Mouse (Mus musculus) heart, embryonic 12.5 days (tissue): Measurements from ENCODE around the gene Sec63. TPM values are rescaled to one million over a fixed set of nuclear protein-coding genes. Genes with fewer than 3 reads are reported as not detected.

Experiments used
- ATAC-seq: fragments of 200-750 bp; cut with Nextera tagmentation; 2 replicates; pipeline ENCODE4 v1.8.0; 2017; ENCODE audit warnings: moderate TSS enrichment, moderate library complexity; ENCODE audit not compliant: insufficient number of reproducible peaks, low FRiP score
- H3K27ac ChIP-seq: fragments of 300-500 bp; sonication (generic); 2 replicates; pipeline ENCODE4 v1.5.1; 2016; ENCODE audit warnings: mild to moderate bottlenecking, moderate library complexity; ENCODE audit not compliant: poor library complexity, severe bottlenecking
- H3K27me3 ChIP-seq: fragments of 300-500 bp; sonication (generic); replicated peaks from 2 replicates; pipeline ENCODE4 v1.6.1; 2016; ENCODE audit warnings: mild to moderate bottlenecking, moderate library complexity
- H3K36me3 ChIP-seq: fragments of 300-500 bp; sonication (generic); 2 replicates; pipeline ENCODE4 v1.6.1; 2016; ENCODE audit warnings: mild to moderate bottlenecking, moderate library complexity
- H3K4me1 ChIP-seq: fragments of 300-500 bp; sonication (generic); replicated peaks from 2 replicates; pipeline ENCODE4 v1.6.1; 2016; ENCODE audit warnings: mild to moderate bottlenecking
- H3K4me2 ChIP-seq: fragments of 300-500 bp; sonication (generic); 2 replicates; pipeline ENCODE4 v1.6.1; 2016; ENCODE audit warnings: mild to moderate bottlenecking, moderate library complexity
- H3K4me3 ChIP-seq: fragments of 300-500 bp; sonication (generic); 2 replicates; pipeline ENCODE4 v1.5.1; 2016; ENCODE audit warnings: mild to moderate bottlenecking
- H3K9ac ChIP-seq: fragments of 300-500 bp; sonication (generic); 2 replicates; pipeline ENCODE4 v1.6.1; 2016; ENCODE audit warnings: mild to moderate bottlenecking, moderate library complexity
- H3K9me3 ChIP-seq: fragments of 300-500 bp; sonication (generic); replicated peaks from 2 replicates; pipeline ENCODE4 v1.6.1; 2016; ENCODE audit warnings: mild to moderate bottlenecking, moderate library complexity
- WGBS: fragments of 180-500 bp; shearing (Covaris S2); methylation state at CpG from one replicate; pipeline ENCODE4 v1.1.7; 2016; 5-methylcytosine and 5-hydroxymethylcytosine counted together
- polyA plus RNA-seq: library from polyadenylated mRNA; unstranded; fragments of >200 nt; fragmentation: Nextera tagmentation; extraction: Ambion mirVana; gene quantifications from 2 replicates; pipeline ENCODE4 v1.2.1, GENCODE M21; 2016

The Sec63 gene
- polyA plus RNA-seq, 1 experiment from 2014 or later: 21.0 TPM

DNA sequence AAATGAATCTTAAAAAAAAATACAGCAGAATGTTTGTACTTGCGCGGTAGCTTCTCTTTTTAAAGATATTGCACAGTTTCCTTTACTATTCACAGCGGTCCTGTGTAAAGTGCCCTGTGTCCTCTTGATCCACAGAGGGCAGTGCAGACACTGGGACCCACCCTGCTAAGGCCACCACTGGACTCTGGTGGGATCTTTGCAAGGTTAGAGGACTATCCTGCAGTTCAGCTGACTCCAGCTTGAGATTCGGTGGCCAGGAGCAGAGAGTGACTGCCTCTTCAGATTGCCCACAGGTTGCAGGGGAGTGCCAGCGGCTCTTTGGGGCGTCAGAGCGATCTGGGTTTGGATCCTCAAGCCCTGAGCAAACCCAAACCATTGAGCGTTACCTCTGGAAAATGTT lies 967 bp upstream of the Sec63 start:
- Histone ChIP-seq H3K4me1 (peaks cover 18% of the 10 kb centered on the region), H3K9ac (no peak overlapping the region), H3K4me3 (no peak overlapping the region), H3K9me3 (no peaks in the 10 kb centered on the region), H3K27ac (no peak overlapping the region), H3K36me3 (no peaks in the 10 kb centered on the region), H3K27me3 (no peaks in the 10 kb centered on the region), H3K4me2 (0 out of 2 replicates have a peak overlapping the region, but pooled peaks have one; percentile 29)
- ATAC-seq: no peak
- 48% methylated on average over 8 of the region's 8 CpGs for WGBS

DNA sequence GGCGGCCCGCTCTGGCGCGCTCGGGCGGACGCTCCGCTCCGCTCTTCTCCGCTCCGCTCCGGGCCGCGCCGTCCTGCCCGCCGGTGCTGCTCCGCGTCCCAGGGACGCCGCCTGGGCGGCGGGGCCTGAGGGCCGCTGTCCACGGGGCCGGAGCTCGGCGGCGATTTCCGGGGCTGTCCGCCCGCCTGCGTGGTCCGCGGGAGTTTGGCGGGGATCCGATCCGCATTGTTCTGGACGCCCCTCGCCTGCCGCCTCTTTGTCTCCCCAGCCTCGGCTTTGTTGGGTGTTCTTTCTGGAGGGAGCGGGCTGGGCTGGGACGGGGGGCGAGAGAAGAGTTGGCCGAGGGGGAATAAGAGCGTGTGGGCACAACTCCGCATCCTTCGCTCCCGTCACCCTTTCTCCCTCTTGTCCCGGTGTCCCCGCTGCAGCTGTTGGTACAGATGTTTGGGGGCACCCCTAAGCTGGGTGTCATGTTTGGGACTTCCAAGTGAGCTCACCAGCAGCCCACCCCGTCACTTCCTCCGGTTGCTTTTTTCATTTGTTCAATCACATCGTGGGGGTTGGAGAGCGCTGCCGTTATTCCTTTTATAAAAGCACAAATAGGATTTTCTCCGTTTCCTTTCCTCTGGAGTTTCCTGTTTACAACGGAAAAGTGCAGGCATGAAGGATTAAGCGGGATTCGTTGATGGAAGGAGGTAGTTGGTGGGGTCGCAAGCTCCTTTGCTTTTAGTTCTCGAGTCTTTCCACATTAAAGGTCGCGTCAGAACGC lies 789 bp downstream of the Sec63 start:
- Histone ChIP-seq H3K4me2 (peak overlapping the region; percentile 88), H3K27ac (peak overlapping the region; percentile 91), H3K4me1 (peaks cover 19% of the 10 kb centered on the region), H3K27me3 (no peaks in the 10 kb centered on the region), H3K9ac (peak overlapping the region; percentile 94), H3K9me3 (no peaks in the 10 kb centered on the region), H3K36me3 (no peaks in the 10 kb centered on the region), H3K4me3 (peak overlapping the region; percentile 73)
- ATAC-seq: peak; percentile 82
- under 1% methylated on average over 65 of the region's 66 CpGs for WGBS

DNA sequence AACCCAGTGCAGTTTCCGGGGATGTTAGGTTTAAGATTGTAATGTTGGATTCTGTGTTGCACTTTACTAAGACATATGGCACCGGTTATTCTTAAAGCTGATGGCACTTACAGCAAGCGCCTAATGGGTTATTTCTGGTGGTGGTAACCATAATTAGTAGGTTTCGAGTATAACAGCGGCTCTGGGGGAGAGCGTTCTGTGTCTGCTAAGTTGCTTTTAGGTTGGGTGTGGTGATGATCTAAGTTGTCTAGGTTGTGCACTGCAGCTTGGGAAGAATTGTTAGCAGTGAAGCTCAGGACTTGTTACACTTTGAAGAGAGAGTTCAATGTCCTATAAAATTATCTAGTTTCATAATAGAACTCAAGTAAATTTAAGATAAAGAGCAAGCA lies 1.4 kb downstream of the Sec63 start:
- H3K9ac ChIP-seq: peak overlapping the region; percentile 94
- ATAC-seq: no peak
- no peaks in the 10 kb centered on the region for H3K36me3 ChIP-seq
- WGBS: under 1% methylated on average over 6 of the region's 6 CpGs
- peak overlapping the region; percentile 91 for H3K27ac ChIP-seq
- H3K9me3 ChIP-seq: no peaks in the 10 kb centered on the region
- H3K4me1 ChIP-seq: peaks cover 19% of the 10 kb centered on the region
- H3K27me3 ChIP-seq: no peaks in the 10 kb centered on the region
- peak overlapping the region; percentile 73 for H3K4me3 ChIP-seq
- H3K4me2 ChIP-seq: peak overlapping the region; percentile 88

DNA sequence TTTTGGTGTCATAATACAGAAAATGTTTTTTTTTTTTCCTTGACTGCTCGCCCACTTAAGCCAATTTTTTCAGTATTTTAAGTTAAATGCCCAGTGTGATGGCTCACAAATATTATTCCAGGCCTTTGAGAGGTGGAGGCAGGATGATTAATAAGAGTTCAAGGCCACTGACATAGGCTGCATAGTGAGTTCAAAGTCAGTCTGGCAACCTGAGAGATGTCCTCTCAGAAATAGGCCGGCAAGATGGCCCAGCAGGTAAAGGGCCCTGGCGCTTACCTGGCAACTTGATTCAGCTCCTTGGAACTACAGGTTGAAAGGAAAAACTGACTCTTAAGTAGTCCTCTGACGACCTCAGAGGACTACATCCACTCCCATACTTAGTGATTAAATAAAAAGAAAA lies 1.9 kb downstream of the Sec63 start:
- no peak for ATAC-seq
- H3K4me3 ChIP-seq: peak overlapping the region; percentile 73
- peaks cover 19% of the 10 kb centered on the region for H3K4me1 ChIP-seq
- no peaks in the 10 kb centered on the region for H3K9me3 ChIP-seq
- 50% methylated on average over 4 of the region's 4 CpGs for WGBS
- H3K4me2 ChIP-seq: peak overlapping the region; percentile 61
- no peaks in the 10 kb centered on the region for H3K36me3 ChIP-seq
- no peak overlapping the region for H3K27ac ChIP-seq
- no peaks in the 10 kb centered on the region for H3K27me3 ChIP-seq
- peak overlapping the region; percentile 52 for H3K9ac ChIP-seq

DNA sequence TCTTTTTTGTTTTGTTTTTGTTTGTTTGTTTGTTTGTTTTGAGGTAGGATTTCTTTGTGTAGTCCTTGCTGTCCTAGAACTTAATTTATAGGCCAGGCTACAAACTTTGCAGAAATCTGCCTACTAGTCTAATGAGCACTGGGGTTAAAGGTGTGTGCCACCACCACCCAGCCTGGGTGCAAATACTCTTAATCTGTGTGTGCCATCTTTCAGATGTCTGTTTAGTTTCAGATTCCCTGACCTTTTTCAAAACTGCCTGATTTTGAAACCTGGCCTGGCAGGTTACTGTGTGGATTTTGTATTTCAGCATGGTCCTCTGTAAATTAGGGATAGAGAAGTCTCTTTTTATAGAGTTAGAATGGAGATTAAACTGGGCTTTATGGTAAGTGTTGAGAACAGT lies 4.0 kb downstream of the Sec63 start:
- Histone ChIP-seq H3K27me3 (no peaks in the 10 kb centered on the region), H3K4me1 (peaks cover 19% of the 10 kb centered on the region), H3K4me2 (no peak overlapping the region), H3K9ac (no peak overlapping the region), H3K9me3 (no peaks in the 10 kb centered on the region), H3K4me3 (no peak overlapping the region), H3K27ac (no peak overlapping the region), H3K36me3 (no peaks in the 10 kb centered on the region)
- ATAC-seq: no peak

DNA sequence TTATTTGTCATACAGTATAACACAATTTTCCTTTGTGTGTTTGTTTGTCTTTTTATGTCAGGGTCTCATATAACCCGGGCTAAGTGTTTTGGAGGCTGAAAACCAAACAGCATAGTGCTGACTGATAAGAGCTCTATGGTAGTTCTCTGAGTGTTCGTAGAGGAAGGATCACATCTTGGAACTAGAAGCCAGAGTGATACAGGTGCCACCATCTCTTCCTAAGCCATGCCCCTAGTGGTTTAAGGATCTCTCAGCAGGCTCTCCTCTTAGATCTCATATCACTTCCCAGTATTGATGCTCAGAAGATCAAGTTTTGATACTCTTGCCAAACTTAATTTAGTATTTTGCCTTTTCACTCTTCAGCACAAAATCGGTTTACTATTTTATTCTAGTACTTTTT lies 14.2 kb downstream of the Sec63 start:
- Histone ChIP-seq H3K4me3 (no peak overlapping the region), H3K9me3 (no peaks in the 10 kb centered on the region), H3K4me2 (no peak overlapping the region), H3K27me3 (no peaks in the 10 kb centered on the region), H3K9ac (no peak overlapping the region), H3K4me1 (no peaks in the 10 kb centered on the region), H3K27ac (no peak overlapping the region), H3K36me3 (no peaks in the 10 kb centered on the region)
- WGBS: 72% methylated on average over 3 of the region's 3 CpGs
- ATAC-seq: no peak

DNA sequence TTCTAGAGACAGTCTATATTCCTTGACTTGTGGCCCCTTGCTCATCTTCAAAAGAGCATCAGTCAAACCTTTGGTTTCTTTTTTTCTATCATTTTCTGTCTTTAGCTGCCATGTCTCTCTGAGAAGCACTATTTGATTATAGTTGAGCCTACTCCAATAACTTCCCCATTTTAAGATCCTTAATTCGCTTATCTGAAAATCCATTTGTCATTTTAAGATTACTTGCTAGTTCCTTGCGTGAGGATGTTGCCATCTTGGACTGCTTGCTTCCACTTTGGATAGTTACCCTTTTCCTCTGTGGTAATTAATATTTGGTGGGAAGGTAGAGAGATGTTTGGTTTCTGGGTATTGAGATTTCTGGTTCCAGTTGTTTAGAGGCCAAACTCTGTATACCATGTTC lies 19.5 kb downstream of the Sec63 start:
- H3K4me3 ChIP-seq: no peak overlapping the region
- peaks cover 9% of the 10 kb centered on the region for H3K4me1 ChIP-seq
- H3K27ac ChIP-seq: no peak overlapping the region
- H3K36me3 ChIP-seq: peaks cover 7% of the 10 kb centered on the region; the same call in 1 of the 2 replicates
- H3K27me3 ChIP-seq: no peaks in the 10 kb centered on the region
- no peak for ATAC-seq
- WGBS: 85% methylated on average over 2 of the region's 2 CpGs
- no peaks in the 10 kb centered on the region for H3K9me3 ChIP-seq
- H3K4me2 ChIP-seq: no peak overlapping the region
- H3K9ac ChIP-seq: no peak overlapping the region

DNA sequence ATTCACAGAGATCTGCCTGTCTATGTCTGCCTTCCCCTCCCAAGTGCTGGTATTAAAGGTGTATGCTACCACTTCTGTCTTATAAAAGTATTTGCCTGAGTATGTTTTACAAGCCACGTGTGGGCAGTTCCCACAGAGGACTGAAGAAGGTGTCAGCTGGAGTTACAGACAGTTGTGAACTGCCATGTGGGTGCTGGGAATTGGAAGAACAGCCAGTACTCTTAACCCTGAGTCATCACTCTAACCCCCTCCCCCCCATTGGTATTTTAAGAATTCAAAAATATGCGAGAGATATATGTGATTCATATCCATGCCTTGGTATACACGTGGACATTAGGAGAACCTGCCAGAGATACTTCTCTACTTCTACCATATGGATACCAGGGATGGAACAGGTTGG lies 20.4 kb downstream of the Sec63 start:
- Histone ChIP-seq H3K36me3 (peaks cover 8% of the 10 kb centered on the region; the same call in 1 of the 2 replicates), H3K4me1 (peaks cover 9% of the 10 kb centered on the region), H3K4me3 (no peak overlapping the region), H3K9ac (no peak overlapping the region), H3K9me3 (no peaks in the 10 kb centered on the region), H3K27ac (no peak overlapping the region), H3K27me3 (no peaks in the 10 kb centered on the region), H3K4me2 (no peak overlapping the region)
- ATAC-seq: no peak
- WGBS: 42% methylated on average over 3 of the region's 3 CpGs

DNA sequence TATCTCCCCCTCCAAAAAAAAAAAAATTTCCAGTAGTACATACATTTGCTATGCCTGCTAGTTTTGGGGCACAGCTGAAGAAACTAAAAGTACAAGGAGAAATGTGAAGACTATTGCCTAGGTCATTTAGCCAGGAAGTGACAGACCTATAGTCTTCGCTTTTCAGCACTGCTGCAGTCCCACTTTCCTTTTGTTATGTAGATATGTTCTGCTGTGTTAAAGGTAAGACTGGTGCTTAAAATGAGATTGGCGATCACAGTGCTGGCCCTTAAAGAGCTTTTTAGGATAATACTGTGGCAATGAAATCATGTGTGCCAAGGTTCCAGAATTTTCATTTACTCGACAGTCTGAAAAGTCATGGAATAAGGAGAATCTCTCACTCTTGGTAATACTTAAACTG lies 39.6 kb downstream of the Sec63 start:
- peaks cover 47% of the 10 kb centered on the region for H3K36me3 ChIP-seq
- no peaks in the 10 kb centered on the region for H3K4me1 ChIP-seq
- no peaks in the 10 kb centered on the region for H3K27me3 ChIP-seq
- no peaks in the 10 kb centered on the region for H3K9me3 ChIP-seq
- H3K4me3 ChIP-seq: no peak overlapping the region
- H3K4me2 ChIP-seq: no peak overlapping the region
- H3K9ac ChIP-seq: no peak overlapping the region
- H3K27ac ChIP-seq: no peak overlapping the region
- WGBS: 84% methylated on average over 3 of the region's 3 CpGs
- ATAC-seq: no peak

DNA sequence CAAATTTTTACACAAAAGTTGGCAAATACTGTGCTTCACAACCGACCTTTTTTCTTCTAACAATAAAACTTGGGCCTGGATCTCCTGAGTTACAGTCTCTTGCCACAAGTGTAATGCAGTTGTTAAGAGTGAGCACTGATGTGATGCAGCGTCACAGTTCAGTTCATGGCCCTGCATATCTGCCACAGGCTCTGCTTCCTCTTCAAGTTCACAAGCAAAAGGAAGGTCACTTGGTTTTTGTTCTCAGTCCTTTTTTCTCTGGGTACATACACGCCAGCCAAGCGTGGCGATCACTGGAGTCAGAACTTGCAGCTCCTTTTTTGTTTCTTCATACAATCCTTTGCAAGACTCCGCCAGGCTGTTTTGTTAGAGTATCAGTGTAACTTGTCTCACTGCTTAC lies 64.6 kb downstream of the Sec63 start:
- 84% methylated on average over 6 of the region's 6 CpGs for WGBS
- H3K9me3 ChIP-seq: no peaks in the 10 kb centered on the region
- H3K4me3 ChIP-seq: no peak overlapping the region
- no peak for ATAC-seq
- H3K27me3 ChIP-seq: no peaks in the 10 kb centered on the region
- H3K4me1 ChIP-seq: no peaks in the 10 kb centered on the region
- no peak overlapping the region for H3K27ac ChIP-seq
- H3K36me3 ChIP-seq: peaks cover 57% of the 10 kb centered on the region
- no peak overlapping the region for H3K9ac ChIP-seq
- H3K4me2 ChIP-seq: no peak overlapping the region

DNA sequence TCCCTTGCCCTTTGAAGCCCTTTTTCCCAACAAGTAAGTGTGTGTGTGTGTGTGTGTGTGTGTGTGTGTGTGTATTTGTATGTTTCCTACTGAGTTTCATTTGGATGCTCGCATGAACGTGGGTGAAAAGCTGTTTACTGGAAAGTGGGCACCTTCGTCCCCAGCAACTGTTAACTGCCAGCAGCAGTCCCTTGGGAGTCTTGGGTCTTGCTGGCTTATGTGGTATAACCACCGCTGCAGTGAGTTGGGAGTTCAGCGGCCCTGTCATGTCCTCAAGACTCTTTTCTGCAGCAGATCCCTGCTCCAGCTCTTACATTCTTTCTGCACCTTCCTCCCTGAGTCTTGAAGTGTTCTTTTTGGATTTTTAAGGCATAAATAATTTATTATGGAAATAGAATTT lies 65.9 kb downstream of the Sec63 start:
- no peak for ATAC-seq
- WGBS: 91% methylated on average over 5 of the region's 5 CpGs
- Histone ChIP-seq H3K9ac (no peak overlapping the region), H3K36me3 (peaks cover 53% of the 10 kb centered on the region), H3K4me3 (no peak overlapping the region), H3K27me3 (no peaks in the 10 kb centered on the region), H3K4me1 (no peaks in the 10 kb centered on the region), H3K4me2 (no peak overlapping the region), H3K9me3 (no peaks in the 10 kb centered on the region), H3K27ac (no peak overlapping the region)

DNA sequence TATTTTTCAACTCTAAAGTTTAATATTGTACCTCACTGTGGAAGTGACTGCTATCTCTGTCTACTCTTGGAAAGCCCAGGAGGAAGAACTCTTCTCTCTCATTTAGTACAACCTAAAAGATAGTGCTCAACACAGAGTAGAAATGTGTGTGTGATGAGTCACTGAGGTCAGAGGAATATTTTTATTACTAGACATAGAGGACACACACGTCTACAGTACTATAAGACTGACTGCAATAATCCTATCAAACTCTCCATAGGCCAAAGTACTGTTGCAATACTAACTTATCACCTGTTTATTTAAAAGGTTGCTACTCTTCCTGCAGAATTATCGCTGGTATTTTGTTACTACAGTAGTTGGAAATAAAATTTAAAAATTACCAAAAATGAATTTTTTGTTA lies 68.7 kb downstream of the Sec63 start:
- H3K27ac ChIP-seq: no peak overlapping the region
- H3K4me2 ChIP-seq: no peak overlapping the region
- 76% methylated on average over 2 of the region's 2 CpGs for WGBS
- H3K4me1 ChIP-seq: no peaks in the 10 kb centered on the region
- no peaks in the 10 kb centered on the region for H3K27me3 ChIP-seq
- no peak overlapping the region for H3K4me3 ChIP-seq
- H3K36me3 ChIP-seq: peaks cover 54% of the 10 kb centered on the region
- no peak for ATAC-seq
- H3K9me3 ChIP-seq: no peaks in the 10 kb centered on the region
- H3K9ac ChIP-seq: no peak overlapping the region
